Comparison of ENCODE assay signal across 17 mouse cellular contexts in the genomic region with DNA sequence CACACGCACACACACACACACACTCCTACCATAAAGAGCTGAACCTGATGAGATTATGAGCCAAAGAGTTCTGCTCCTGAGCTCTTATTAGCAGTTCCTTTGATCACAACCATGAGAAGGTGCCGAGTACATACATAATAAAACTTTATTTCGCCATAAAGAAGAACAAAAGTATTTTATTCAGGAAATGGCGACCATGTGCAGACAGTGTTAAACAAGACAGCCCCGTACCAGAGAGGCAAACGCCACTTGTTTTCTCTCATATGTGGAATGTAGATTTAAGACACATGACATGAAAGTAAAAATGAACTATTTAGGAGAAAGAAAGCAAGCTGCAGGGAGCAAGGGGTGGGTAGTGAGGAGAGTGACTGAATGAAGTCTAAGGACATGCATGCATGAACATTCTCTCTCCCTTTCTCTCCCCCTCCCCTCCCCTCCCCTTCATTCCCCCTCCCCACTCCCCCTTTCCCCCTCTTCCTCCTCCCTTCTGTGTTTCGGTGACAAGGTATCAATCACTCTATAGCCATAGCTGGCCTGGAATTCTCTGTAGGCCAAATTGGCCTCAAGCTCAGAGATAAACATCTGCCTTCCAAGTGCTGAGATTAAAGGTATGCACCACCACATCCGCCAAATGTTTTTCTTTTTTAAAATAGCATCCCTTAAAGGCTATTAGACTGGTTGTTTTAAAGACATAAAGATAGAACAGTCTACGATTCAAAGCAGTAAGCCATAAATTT.
DNase-seq lines count a peak whose midpoint lies in the region; ATAC-seq and TF ChIP-seq lines count a peak whose summit lies in the region.
"Had no signal": no experiment of that assay in that cellular context is flagged by ENCODE, and none has a peak within 500 bp of the region (broad histone marks: within the 10 kb centered on the region; RNA-seq: fewer than 3 reads in every experiment).

No protein-coding gene starts in this region.

- no peak overlapping the region; the same call in 1 of the 2 replicates for H3K4me2 ChIP-seq in limb, embryonic 14.5 days (replicated peaks; ENCODE audit: low read depth, low read length, severe bottlenecking)
- H3K4me2 ChIP-seq: liver, embryonic 15.5 days had no signal

- no peaks in the 10 kb centered on the region for H3K9me3 ChIP-seq in limb, embryonic 14.5 days (ENCODE audit: control insufficient read depth, low read length)
- H3K9me3 ChIP-seq: hindbrain, embryonic 10.5 days; liver, embryonic 15.5 days had no signal

- no peak for TF ChIP-seq CTCF in embryonic fibroblast, embryonic 13.5 days (IDR thresholded peaks at IDR 0.05; ENCODE audit: borderline replicate concordance, insufficient read depth, low read length)

- H3K27me3 ChIP-seq in limb, embryonic 14.5 days (ENCODE audit: control insufficient read depth, insufficient read depth, low read length): no peaks in the 10 kb centered on the region
- H3K27me3 ChIP-seq: liver, embryonic 15.5 days had no signal

- DNase-seq in kidney, postnatal 4 days: peak; percentile 9 to 30
- DNase-seq in kidney, adult 9 months: no peak
- DNase-seq in embryo, embryonic 11 days: peak; percentile 43
- peak; percentile 57 for DNase-seq in limb, embryonic 14.5 days (ENCODE audit: low spot score)
- DNase-seq in thymus, postnatal 10 days (ENCODE audit: low spot score in 2 of 2): no peak
- DNase-seq in liver: no peak
- DNase-seq: cerebellum, postnatal 25 days; lung, postnatal 4 days; right cerebral cortex, postnatal 14 days; thymus, adult 2 months had no signal

- H3K4me3 ChIP-seq in embryonic fibroblast, embryonic 13.5 days (ENCODE audit: insufficient read depth, low read length): no peak overlapping the region
- H3K4me3 ChIP-seq in limb, embryonic 14.5 days (replicated peaks; ENCODE audit: low read length): no peak overlapping the region
- H3K4me3 ChIP-seq: erythroblast, embryonic 14.5 days; hindbrain, embryonic 10.5 days; layer of hippocampus, adult 2 months; liver, embryonic 15.5 days had no signal

- 11% methylated on average over 9 of the region's 9 CpGs for WGBS in limb, embryonic 14.5 days

- H3K36me3 ChIP-seq in limb, embryonic 14.5 days (ENCODE audit: control insufficient read depth, insufficient read depth, low read length): no peaks in the 10 kb centered on the region
- H3K36me3 ChIP-seq: hindbrain, embryonic 10.5 days; liver, embryonic 15.5 days had no signal

- no peak overlapping the region for H3K9ac ChIP-seq in limb, embryonic 14.5 days (ENCODE audit: low read depth, low read length, severe bottlenecking)
- H3K9ac ChIP-seq: liver, embryonic 15.5 days had no signal

- no peaks in the 10 kb centered on the region; the same call in 1 of the 2 replicates for H3K4me1 ChIP-seq in embryonic fibroblast, embryonic 13.5 days (ENCODE audit: control insufficient read depth, insufficient read depth, low read length)
- peaks cover 4% of the 10 kb centered on the region; the same call in 1 of the 2 replicates for H3K4me1 ChIP-seq in limb, embryonic 14.5 days (ENCODE audit: control insufficient read depth, insufficient read depth, low read length)
- H3K4me1 ChIP-seq: liver, embryonic 15.5 days had no signal

- 0 out of 2 replicates have a peak, but pooled peaks have one; percentile 37 for ATAC-seq in limb, embryonic 14.5 days (ENCODE audit: low FRiP score, low read depth)
- no peak for ATAC-seq in megakaryocyte, adult 5-6 weeks (ENCODE audit: poor library complexity, severe bottlenecking)
- ATAC-seq: activated CD4-positive, CD25-positive, alpha-beta regulatory T cell, adult 4 months had no signal

- peak overlapping the region; percentile 59; the same call in 1 of the 2 replicates for H3K27ac ChIP-seq in embryonic fibroblast, embryonic 13.5 days (ENCODE audit: insufficient read depth, low read length)
- no peak overlapping the region for H3K27ac ChIP-seq in limb, embryonic 14.5 days (replicated peaks; ENCODE audit: low read depth, low read length)
- H3K27ac ChIP-seq: layer of hippocampus, adult 2 months; liver, embryonic 15.5 days had no signal

- TF ChIP-seq POLR2A in embryonic fibroblast, embryonic 13.5 days (IDR thresholded peaks at IDR 0.05; ENCODE audit: low read depth, low read length): no peak
- TF ChIP-seq POLR2A in limb, embryonic 14.5 days (IDR thresholded peaks at IDR 0.05; ENCODE audit: borderline replicate concordance, extremely low read depth, insufficient read depth, insufficient read length): no peak

Comparison
In these comparisons a context has a peak if more than half of its experiments do, and no peak if none do; other contexts are left out.
1. DNase-seq: peak in kidney, postnatal 4 days (2 of 2), embryo, embryonic 11 days (single experiment) and limb, embryonic 14.5 days (single experiment); none in kidney, adult 9 months (single experiment), thymus, postnatal 10 days (0 of 2) and liver (single experiment).